Mouse (Mus musculus) adrenal gland, postnatal 25 days (tissue): ENCODE data around the gene Hoxa3. TPM values are rescaled to one million over a fixed set of nuclear protein-coding genes. Genes with fewer than 3 reads are reported as not detected.

Source experiments
- DNase-seq: peaks from one replicate; pipeline ENCODE4 v3.0.0; 2021; ENCODE audit warnings: mixed read lengths
- total RNA-seq: library from RNA; stranded (reverse); gene quantifications from 2 replicates; pipeline ENCODE4 v1.2.3, GENCODE M21; 2021

The Hoxa3 gene
- total RNA-seq, 1 experiment from 2014 or later = 6.3 TPM

DNA sequence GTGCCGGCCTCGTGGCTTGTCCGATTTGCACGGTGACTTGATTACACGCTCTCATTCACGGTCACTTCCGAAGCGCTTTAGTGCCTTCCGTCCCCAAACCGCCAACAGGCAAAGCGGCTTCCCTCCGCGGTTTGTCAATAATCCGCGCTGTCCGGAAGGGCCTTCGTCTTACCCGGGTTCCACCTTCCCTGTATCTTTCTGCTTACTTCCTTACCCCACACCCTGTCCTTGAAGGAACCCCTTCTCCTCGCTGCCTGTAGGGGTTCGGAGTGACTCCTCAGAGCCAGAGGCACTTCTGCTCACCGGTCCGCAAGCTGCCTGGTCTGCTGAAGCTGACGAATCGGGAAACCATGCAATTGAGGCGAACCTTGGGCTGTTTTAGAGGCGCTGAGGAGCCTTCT is 33.3 kb upstream of the Hoxa3 start:
- no peak for DNase-seq

DNA sequence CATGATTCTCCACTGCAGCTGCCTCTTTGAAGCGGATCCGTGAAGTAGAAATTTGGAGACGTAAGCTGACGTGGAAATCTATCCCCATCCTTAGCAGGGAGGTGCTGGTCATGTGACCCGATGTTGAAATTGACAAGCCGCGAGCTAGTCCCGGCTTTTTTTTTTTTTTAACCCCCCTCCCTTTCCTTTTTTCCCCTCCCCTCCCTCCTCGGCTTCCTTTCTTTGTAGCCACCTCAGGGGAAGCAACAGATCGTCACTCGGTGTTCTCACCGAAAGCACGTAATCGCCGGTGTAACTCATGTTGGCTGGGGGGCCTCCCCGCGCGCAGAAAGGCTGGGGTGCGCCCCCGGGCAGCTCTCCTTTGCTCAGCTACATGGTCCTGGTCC is 32.6 kb upstream of the Hoxa3 start, which contains the start of gene Hoxa11:
Gene Hoxa11, minus strand, starts transcription at position 54 of the 386 bp plus-strand sequence.
- DNase-seq = no peak

DNA sequence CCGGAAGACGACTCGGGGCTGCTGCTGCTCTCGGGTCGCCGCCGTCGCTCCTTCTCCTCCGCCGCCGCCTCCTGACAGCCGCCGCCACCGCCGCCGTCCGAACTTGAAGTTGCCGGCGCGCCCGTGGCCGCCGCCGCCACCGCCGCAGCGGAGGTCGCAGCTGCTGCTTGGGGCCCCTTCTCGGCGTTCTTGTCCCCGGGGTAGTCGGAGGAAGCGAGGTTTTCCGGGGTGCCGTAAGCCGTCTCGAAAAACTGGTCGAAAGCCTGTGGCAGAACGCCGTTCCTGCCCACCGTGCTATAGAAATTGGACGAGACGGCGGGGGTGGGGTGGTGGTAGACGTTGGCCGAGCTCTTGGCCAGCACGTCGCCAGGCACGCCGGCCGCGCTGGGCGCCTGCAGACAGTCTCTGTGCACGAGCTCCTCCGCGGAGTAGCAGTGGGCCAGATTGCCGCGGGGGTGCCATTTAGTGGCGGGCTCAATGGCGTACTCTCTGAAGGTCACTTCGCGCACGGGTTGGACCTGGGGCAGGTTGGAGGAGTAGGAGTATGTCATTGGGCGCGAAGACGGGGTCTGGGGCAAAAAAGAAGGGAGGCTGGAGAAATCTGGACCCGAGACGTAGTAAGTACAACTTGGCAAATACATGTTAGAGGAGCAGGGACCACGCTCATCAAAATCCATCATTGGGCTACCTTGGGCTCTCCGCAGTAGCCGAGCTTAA is 32.1 kb upstream of the Hoxa3 start:
- no peak for DNase-seq

- no peak for DNase-seq
Observed at GRCm38 (mm10) chr6:52244471-52245039, 31.4 kb upstream of the Hoxa3 start.

- DNase-seq = no peak
Observed at GRCm38 (mm10) chr6:52243681-52244121, 30.6 kb upstream of the Hoxa3 start.

GRCm38 (mm10) chr6:52242801-52243332 is 29.7 kb upstream of the Hoxa3 start:
- DNase-seq = no peak

DNA sequence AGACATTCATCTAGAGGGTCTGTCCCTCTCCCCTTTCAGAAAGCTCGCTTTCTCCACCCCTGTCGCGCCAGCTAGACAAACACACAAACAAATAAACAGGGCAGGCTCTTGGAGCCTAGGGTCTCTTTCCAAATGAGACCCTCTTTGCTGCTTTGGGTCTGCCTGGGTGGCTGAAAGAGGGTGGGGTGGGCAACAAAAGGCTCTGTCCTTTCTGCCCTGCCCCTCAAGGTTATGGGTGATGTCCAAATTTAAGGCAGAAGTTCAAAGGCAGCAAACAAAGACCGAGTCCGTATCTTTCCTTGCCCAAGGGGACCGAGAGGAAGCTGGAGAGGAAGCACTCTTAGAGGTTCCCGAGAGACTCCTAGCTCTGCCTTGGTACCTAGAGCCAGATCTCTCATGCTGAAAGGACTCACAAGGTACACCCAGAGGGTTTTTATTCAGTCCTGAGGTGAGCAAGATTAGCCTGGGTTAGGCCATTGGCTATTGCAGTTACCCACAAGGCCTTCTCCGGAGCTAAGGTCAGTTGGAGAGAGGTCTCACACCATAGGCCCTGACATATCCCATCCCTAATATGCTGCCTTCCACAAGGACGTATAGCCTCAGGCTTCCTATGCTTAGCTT is 28.0 kb upstream of the Hoxa3 start:
- DNase-seq = no peak

DNA sequence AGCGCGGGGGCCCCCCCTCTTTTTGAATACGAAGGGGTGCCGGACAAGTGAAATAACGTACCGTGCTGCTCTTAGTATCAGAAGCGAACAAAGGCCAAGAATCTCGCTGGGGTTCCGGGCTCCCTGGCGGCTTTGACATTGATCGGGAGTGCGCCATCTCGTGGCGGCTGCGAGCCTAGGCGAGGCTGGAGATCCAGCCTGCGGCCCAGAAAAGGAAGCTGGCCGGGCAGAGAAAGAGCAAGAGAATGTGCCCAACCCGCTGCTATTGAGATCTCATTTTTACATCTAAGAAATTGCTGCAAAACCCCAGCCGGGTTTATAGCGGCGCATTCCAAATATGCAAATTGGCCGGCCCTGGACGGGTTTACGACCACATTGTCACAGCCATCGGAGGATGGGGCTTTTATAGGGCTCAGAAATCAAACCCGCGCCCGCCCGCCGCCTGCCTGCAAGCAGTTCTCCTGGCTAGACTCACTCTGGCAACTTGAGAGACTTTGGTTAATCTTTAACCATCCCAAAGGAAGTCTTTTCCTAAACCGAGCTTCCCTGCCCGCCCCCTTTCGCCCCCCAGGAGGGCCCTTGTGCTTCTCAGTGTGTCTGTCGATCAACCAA is 27.4 kb upstream of the Hoxa3 start, which contains the start of gene Hoxa10:
Gene Hoxa10, minus strand, starts transcription at position 466 of the 612 bp plus-strand sequence.
- peak; percentile 79 for DNase-seq

DNA sequence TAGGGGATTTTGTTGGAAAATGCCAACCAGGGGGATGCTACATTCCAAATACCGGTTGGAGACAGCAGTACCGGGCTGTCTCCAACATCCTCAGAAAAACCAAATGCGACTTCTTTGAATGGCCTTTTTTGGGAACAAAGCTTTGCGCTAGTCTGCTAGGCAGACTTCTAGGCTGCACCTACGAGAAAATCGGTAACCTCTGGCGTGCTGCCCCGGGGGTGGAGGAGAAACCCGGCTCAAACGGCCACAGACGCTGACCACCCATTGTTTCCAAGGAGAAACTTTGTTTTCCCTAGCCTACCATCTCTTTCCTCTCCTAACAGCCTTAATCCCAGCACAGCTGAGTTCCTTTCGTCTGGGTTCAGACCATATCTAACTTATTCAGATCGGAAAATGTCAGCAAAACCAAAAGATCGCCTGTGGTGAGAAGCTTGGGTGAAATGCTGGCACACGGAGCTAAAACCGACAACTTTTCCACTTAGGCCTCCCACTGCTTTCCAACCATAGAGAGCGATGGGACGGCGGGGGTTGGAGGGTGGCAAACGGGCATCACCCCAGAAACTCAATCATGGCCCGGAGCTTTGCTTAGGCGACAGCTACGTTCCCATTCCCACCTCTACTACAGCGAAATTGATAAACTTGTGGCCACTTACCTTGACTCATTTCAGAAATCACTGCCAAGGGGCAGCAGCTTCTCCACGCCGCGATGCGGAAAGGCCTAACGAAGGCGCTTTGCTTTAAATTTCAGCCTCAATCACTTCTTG is 26.7 kb upstream of the Hoxa3 start:
- DNase-seq = no peak

GRCm38 (mm10) chr6:52238976-52239375 is 25.8 kb upstream of the Hoxa3 start:
- no peak for DNase-seq

GRCm38 (mm10) chr6:52238155-52238545 is 25.0 kb upstream of the Hoxa3 start:
- DNase-seq = no peak

DNA sequence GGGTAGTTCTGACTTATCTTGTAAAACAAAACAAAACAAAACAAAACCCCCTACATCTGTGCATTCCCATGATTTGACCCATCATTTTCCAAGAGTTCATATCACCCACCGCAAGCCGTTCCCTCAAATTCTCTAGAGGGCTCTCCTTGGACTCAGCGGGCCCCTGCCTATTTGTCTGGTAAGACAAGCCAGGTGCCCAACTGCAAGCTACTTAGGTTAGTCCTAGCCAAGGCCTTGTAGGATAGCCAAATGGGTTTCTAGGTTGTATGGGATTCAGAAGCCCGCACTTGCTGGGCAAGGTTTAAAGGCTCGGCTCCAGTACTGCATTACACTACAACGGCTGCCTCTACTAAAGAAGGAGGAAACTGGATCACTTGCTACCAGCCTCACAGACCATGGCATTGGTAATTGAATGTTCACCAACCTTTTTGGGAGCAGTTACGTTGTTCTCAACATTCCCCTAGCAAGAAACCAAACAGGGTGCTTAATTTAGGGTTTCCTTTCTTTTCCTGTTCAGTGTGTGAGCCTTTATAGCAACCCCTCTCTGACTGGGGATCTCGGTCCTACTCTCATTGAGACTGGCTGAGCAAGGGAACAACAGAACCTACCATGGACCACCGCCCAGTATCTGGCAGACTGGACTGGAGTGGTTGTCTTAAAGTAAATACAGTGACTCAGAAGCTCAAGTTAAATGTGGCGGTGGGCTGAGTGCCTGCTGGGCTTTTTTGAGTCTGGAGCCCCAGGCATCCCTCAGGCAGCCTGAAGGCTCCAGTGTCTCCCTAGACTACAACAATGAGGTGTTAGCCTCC is 24.4 kb upstream of the Hoxa3 start:
- DNase-seq = no peak

- no peak for DNase-seq
Observed at GRCm38 (mm10) chr6:52236806-52237205, 23.7 kb upstream of the Hoxa3 start.

DNA sequence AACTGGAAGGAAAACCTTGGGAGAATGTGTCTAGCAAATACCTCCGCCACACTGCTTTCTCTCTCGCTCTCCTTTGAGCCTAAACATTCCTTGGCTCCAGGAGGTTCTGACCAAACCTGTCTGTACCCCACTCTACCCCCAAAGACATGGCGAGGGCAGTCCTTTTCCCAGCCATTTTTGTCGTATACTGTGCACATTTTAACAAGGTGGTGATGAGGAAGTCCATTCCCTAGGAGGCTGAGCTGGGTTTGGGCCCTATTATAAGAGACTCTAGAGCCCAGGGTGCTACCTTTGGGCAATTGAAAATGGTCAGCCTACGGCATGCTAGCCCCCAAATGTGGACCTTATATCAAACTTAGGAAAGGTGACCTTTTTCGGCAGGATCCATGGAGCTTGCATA is 22.7 kb upstream of the Hoxa3 start:
- DNase-seq = no peak

DNA sequence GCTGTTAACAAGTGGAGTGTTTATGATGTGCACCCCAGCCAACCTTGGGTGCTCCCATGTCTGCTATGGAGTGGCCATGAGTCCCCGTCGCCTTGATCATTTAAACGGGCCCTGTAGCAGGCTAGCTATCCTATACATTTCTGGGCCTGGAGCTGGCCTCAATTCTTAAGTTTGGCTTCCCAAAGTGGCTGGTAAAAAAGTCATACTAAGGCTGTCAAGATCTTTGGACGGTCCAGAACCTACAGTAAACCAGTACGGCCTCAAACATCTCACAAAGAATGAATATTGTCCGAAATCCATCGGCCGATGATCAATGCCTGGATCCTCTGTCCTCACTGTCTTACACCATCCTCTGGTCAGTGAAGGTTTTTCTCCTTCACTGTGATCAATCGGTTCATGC is 22.1 kb upstream of the Hoxa3 start:
- DNase-seq = no peak

GRCm38 (mm10) chr6:52234428-52235140 is 21.4 kb upstream of the Hoxa3 start:
- DNase-seq = no peak

GRCm38 (mm10) chr6:52233546-52234427 is 20.7 kb upstream of the Hoxa3 start:
- no peak for DNase-seq

GRCm38 (mm10) chr6:52232984-52233545 is 19.9 kb upstream of the Hoxa3 start:
- DNase-seq = no peak

GRCm38 (mm10) chr6:52232568-52232965 is 19.4 kb upstream of the Hoxa3 start:
- no peak for DNase-seq
